Mouse (Mus musculus) myocyte (in vitro differentiated cells): ENCODE results near the gene Lrrc49.

Experiments used
- E2F4 ChIP-seq: IDR thresholded peaks from one replicate; pipeline ENCODE4 v1.6.1; 2011; ENCODE audit warnings: mild to moderate bottlenecking, control low read depth, moderate library complexity; ENCODE audit not compliant: insufficient read depth
- MAX ChIP-seq: IDR thresholded peaks from one replicate; pipeline ENCODE4 v1.6.1; 2011; ENCODE audit warnings: low read depth, mild to moderate bottlenecking, control low read depth
- MYOD1 ChIP-seq, 3 experiments: IDR thresholded peaks; one replicate each; pipeline ENCODE4 v1.6.1; 2011; ENCODE audit warnings: control low read depth in 2 of 3, low read depth in 2 of 3, mild to moderate bottlenecking in 2 of 3, moderate library complexity in 1 of 3; ENCODE audit not compliant: insufficient read length in 2 of 3, control insufficient read depth in 1 of 3
- POLR2A ChIP-seq: IDR thresholded peaks from one replicate; pipeline ENCODE4 v1.6.1; 2011; ENCODE audit warnings: low read depth, mild to moderate bottlenecking, control low read depth, moderate library complexity; ENCODE audit not compliant: insufficient read length
- POLR2AphosphoS2 ChIP-seq: IDR thresholded peaks from one replicate; pipeline ENCODE4 v1.6.1; 2011; ENCODE audit warnings: low read depth, control low read depth; ENCODE audit not compliant: insufficient read length
- SRF ChIP-seq: IDR thresholded peaks from one replicate; pipeline ENCODE4 v1.6.1; 2011; ENCODE audit warnings: low read depth; ENCODE audit not compliant: control insufficient read depth, insufficient read length
- TCF12 ChIP-seq: IDR thresholded peaks from one replicate; pipeline ENCODE4 v1.6.1; 2011; ENCODE audit warnings: mild to moderate bottlenecking, control low read depth; ENCODE audit not compliant: poor library complexity, insufficient read depth, severe bottlenecking
- USF1 ChIP-seq: IDR thresholded peaks from one replicate; pipeline ENCODE4 v1.6.1; 2011; ENCODE audit warnings: low read depth, mild to moderate bottlenecking, control low read depth, moderate library complexity

DNA sequence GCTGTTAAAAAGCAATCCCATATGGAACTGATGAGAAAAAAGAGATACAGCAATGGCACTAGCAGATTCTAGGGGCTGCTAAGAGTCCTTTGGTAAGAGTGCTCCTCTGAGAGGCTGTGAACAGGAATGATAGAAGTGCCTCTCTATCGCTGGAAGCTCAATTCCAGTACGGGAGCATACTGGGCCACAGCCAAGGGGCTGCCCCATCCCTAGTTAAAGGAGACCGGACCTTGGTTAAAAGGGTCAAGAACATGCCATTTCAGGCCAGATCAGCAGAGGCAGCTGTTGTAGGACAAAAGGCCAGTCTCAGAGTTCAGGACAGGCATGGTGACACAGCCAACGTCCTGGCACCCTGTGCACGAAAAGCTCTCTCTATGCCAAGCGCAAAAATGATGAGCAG lies 26.2 kb upstream of the Lrrc49 start:
- TF ChIP-seq SRF: no peak
- no peak for TF ChIP-seq POLR2A
- no peak for TF ChIP-seq MAX
- TF ChIP-seq TCF12: no peak
- no peak for TF ChIP-seq E2F4
- no peak for TF ChIP-seq POLR2AphosphoS2
- no peak for TF ChIP-seq MYOD1 (IDR thresholded peaks at IDR 0.05; ENCODE audit: control insufficient read depth in 1 of 3, insufficient read length in 2 of 3, low read depth in 2 of 3)
- no peak for TF ChIP-seq USF1
